Mouse (Mus musculus): Measurements from ENCODE around the gene Prrc2b.
A peak's percentile ranks its signal among the peaks of the same experiment; 100 is the strongest.

Prrc2b gene

GRCm38 (mm10) chr2:32137667-32138266 lies 13.1 kb upstream of the Prrc2b start:
- DNase-seq (ENCODE audit: low spot score in 2 of 2) = peak; percentile 88 to 96

DNA sequence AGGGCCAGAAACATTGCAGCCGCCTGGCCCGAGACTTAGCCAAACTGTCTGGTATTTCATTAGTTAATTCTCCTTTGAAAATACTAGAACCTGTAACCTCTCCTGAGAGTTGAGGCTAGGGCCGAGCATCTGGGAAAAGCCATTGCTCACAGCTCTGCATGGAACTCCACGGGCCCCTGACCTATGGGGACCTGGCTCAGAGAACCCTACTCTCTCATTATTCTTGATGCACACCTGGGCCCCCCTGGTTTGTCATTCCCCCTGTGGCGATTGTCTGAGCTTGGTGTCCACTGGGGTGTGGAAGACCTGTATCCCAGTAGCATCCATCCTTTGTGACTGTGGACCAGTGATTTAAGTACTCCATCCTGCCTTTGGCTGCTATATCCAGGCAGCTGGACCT lies 11.5 kb upstream of the Prrc2b start:
- DNase-seq (ENCODE audit: low spot score in 2 of 2) = no peak

DNA sequence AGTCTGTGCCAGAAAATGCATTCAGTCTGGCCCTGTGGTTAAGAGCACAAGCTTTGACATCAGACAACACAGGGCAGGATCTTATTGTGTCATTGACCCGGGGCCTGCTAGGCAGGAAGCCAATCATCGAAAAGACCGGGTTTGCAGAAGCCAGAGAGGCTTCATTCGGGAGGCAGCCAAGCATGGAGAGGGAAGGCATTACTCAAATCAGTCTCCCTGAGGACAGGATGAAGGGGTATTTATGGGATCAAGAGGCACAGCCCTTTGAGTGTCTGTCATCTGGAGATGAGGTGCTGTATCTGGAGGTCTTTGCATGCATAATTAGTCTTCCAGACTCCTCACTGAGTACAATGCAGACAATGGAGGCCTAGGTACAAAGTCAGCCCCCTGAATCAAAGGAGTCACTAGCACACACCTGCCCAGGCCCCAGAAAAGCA lies 10.4 kb upstream of the Prrc2b start:
- no peak for DNase-seq (ENCODE audit: low spot score in 2 of 2)

DNA sequence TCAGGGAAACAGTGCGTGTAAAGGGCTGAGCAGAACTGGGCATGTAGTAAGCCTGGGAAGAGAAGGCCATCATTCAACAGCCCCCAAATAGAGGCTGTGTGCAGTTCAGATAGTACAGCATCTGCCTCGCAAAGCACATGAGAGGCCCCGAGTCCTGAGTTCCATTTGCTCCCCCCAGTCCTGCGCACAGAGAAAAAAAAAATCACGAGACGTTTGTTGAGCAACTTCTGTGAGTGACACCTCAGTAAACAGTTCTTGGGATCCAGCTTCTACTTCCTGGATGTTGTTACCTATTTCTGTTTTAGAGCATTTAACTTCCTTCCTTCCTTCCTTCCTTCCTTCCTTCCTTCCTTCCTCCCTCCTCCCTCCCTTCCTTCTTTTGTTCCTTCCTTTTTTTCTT lies 9.3 kb upstream of the Prrc2b start:
- DNase-seq (ENCODE audit: low spot score in 2 of 2) = no peak

GRCm38 (mm10) chr2:32142368-32142767 lies 8.5 kb upstream of the Prrc2b start:
- no peak for DNase-seq (ENCODE audit: low spot score in 2 of 2)

- DNase-seq (ENCODE audit: low spot score in 2 of 2) = no peak
Observed at GRCm38 (mm10) chr2:32144633-32145032, 6.2 kb upstream of the Prrc2b start.

- DNase-seq (ENCODE audit: low spot score in 2 of 2) = no peak
Observed at GRCm38 (mm10) chr2:32146617-32147162, 4.2 kb upstream of the Prrc2b start.

DNA sequence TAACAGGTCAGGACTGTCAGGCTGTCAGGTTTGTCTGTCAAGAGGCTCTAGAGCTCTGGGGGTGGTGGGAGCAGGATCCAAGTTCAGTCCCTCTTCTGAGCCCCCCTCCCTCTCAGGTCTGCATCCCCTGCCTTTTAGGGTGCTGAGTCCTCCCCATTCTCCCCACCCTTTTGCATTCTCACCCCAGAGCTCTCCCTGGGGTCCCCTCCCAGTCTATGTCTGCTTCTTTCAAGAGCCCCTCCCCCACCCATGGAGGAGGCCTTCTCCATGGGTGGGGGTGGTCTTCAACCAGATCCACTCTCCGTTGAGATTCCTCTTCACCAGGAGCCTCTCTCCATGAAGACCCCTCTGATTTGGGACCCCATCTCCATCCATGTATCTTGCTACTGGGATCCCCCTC lies 747 bp upstream of the Prrc2b start:
- no peak for DNase-seq (ENCODE audit: low spot score in 2 of 2)

DNA sequence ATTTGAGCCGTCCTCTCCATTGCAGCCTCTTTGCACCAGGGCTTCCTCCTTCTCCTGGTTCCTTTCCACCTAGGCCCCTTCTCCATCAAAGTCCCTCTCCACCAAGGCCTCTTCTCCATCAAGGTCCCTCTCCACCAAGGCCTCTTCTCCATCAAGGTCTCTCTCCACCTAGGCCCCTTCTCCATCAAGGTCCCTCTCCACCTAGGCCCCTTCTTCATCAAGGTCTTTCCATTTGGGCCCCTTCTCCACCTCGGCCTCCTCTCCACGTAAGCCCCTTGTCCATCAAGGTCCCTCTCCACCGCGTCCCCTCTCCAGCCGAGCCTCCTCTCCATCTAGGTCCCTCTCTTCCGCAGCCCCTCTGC lies 339 bp upstream of the Prrc2b start:
- no peak for DNase-seq (ENCODE audit: low spot score in 2 of 2)

- no peak for DNase-seq (ENCODE audit: low spot score in 2 of 2)
Observed at GRCm38 (mm10) chr2:32151660-32152366, 931 bp downstream of the Prrc2b start.

GRCm38 (mm10) chr2:32152367-32153034 lies 1.6 kb downstream of the Prrc2b start:
- DNase-seq (ENCODE audit: low spot score in 2 of 2) = no peak

DNA sequence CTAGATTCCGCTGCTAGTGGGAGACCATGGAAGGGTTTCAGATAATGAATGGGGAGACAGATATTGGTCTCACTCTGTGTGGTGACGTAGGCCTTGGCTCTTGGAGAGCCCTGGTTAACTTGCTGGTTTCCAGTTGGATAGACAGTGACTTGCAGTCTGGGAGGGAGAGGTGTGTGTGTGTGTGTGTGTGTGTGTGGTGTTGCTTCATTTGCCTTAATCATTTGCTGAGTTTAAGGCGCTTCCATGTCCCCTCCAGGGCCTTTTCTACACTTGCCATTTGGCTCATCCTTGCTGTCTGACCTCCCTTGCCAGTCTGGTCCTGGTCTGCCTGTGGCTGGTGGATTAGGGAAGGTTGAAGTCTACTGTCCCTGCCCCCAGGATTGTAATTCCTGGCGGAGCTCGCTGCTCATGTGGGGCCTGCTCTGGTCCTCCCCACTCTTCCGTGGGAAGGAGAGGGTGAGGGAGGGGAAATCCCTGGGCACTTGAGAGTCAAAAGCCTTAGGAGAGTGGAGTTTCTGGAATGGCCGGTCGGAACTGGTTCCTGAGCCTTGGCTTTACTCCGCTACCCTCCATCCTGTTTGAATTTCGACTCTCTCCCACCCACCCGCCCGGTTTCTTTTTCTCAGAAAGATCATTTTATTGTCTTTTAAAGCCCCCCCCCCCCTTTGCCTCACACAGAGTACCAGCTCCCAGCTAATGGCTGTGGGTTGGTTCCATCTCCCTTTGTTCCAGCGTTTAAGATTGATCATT lies 2.3 kb downstream of the Prrc2b start:
- no peak for DNase-seq (ENCODE audit: low spot score in 2 of 2)

- DNase-seq (ENCODE audit: low spot score in 2 of 2) = no peak
Observed at GRCm38 (mm10) chr2:32153791-32154119, 2.9 kb downstream of the Prrc2b start.

GRCm38 (mm10) chr2:32154334-32154997 lies 3.6 kb downstream of the Prrc2b start:
- DNase-seq (ENCODE audit: low spot score in 2 of 2) = no peak

DNA sequence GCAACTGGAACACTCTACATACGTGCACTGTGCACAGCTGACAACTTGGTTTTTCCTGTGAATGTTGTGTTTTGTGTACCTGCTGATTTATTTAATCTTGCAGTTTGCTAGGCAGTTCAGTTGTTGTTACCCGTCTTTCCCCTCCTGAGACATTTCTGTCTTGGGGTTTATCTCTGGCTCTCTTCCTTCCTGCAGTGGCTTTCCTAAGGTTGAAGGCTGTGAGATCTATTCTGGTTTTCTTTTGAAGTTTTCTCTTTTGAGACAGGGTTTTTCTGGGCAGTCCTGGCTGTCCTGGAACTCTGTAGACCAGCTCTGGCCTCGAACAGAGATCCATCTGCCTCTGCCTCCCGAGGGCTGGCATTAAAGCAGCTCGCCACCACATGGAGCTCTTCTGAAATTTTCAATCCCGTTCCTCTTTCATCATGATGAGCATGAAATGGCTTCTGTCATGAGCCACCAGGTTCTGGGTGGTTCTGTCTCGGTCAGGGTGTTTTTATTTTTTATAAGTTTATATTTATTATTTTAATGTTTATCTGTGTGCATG lies 4.2 kb downstream of the Prrc2b start:
- DNase-seq (ENCODE audit: low spot score in 2 of 2) = no peak

GRCm38 (mm10) chr2:32155614-32156013 lies 4.7 kb downstream of the Prrc2b start:
- DNase-seq (ENCODE audit: low spot score in 2 of 2) = no peak

GRCm38 (mm10) chr2:32156645-32157044 lies 5.8 kb downstream of the Prrc2b start:
- DNase-seq (ENCODE audit: low spot score in 2 of 2) = no peak

DNA sequence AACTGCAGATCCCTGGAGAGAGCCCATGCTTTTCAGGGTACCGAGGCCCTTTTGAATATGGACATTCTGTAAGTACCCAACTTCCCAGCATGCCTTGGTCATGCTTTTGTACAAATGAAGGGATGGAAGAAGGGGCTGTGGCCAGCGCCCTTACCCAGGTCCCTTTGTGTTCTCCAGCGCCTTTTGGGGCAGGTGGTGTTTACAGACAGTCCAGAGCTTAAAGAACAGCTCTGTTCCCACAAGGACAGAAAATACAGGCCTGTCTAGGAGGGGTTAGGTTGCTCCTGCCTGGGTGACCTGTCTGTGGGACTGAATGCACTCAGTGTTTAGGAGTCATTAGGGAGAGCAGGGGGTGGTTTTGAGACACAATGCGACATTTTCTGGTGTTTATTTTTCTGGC lies 6.4 kb downstream of the Prrc2b start:
- DNase-seq (ENCODE audit: low spot score in 2 of 2) = no peak

DNA sequence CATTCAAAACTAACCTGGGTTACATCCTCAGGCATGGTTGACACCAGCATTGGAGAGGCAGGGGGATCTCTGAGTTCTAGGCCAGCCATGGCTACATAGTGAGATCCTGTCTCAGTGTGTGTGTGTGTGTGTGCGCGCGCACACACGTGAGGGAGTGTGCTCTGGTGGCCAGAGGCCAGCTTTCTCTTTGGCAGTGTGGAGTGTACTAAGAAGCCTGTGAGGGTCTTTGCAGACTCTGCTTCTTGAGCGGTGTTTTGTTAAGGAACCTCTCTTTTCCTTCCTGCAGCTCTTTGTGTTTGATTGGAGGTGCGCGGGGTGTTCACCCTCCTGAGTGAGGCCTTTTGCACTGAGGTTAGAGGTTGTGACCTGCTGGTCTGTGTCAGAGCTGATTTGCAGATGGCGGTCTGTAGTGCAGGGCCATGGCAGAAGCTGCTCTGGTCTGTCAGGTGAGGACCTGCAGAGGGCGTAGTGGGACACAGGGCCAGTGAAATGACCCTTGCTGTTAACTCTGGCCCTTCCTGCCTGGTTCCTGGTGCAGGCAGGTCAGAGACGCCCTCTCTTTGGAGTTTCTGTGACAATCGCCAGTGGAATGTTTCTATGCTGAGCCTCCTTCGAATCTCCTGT lies 7.8 kb downstream of the Prrc2b start:
- DNase-seq (ENCODE audit: low spot score in 2 of 2) = no peak

DNA sequence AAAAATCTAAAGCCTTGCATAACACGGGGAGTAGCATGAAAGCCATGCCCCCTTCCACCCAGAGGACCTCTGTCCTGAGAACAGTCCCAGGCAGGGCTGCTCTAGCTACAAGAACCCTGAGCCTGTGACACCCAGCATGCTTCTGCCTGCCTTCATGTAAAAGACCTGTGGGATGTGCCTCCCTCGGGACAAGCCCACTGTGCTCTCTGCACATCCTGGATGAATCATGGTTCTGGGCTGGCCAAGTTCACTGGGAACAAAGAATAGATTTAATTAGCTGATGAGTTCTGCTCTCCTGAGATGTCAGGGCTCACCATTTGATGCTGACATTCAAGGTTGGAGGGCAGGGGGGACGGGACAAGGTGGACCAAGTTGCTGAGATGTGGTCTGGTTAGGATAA lies 9.6 kb downstream of the Prrc2b start:
- no peak for DNase-seq (ENCODE audit: low spot score in 2 of 2)

- DNase-seq (ENCODE audit: low spot score in 2 of 2) = no peak
Observed at GRCm38 (mm10) chr2:32160967-32161366, 10.1 kb downstream of the Prrc2b start.

Measured in urinary bladder, adult 18-20 months (tissue).